Mouse (Mus musculus): ENCODE measurements around the gene Rab5a.

- TF ChIP-seq ZC3H11A (IDR thresholded peaks at IDR 0.05; ENCODE audit: borderline replicate concordance, low read depth, low read length), result no peak
- TF ChIP-seq HCFC1 (IDR thresholded peaks at IDR 0.05; ENCODE audit: borderline replicate concordance, insufficient read depth, low read length), result 0 out of 2 replicates have a peak, but pooled peaks have one; percentile 37
- TF ChIP-seq CHD2 (IDR thresholded peaks at IDR 0.05; ENCODE audit: low read depth, low read length), result no peak
- TF ChIP-seq ZNF384 (IDR thresholded peaks at IDR 0.05; ENCODE audit: low read depth, low read length), result no peak
- TF ChIP-seq MAFK (IDR thresholded peaks at IDR 0.05; ENCODE audit: insufficient read depth, low read depth, low read length), result no peak
Measured at GRCm38 (mm10) chr17:53478858-53479603, at the start of gene Rab5a.
